Mouse (Mus musculus): ENCODE measurements around the gene Ifngr2. TPM values are rescaled to one million over a fixed set of nuclear protein-coding genes. Genes with fewer than 3 reads are reported as not detected.

Ifngr2 gene
- total RNA-seq, 1 experiment = 7.0 TPM

- peaks cover 4% of the 10 kb centered on the region; the same call in 1 of the 2 replicates for H3K36me3 ChIP-seq (ENCODE audit: control insufficient read depth, insufficient read depth, low read length, poor library complexity, severe bottlenecking)
- no peak overlapping the region for H3K27ac ChIP-seq (ENCODE audit: insufficient read depth, low read depth, low read length, poor library complexity, severe bottlenecking)
- H3K4me3 ChIP-seq (ENCODE audit: insufficient read depth in 1 of 2, low read depth in 1 of 2, low read length in 2 of 2, poor library complexity in 1 of 2, severe bottlenecking in 1 of 2) = no peak overlapping the region
- H3K4me1 ChIP-seq (ENCODE audit: control insufficient read depth in 2 of 2, insufficient read depth in 2 of 2, low read length in 2 of 2, poor library complexity in 1 of 2) = peaks cover 0 to 11% of the 10 kb centered on the region in 2 experiments; a peak in 2 of 4 replicates
- TF ChIP-seq MAFK (IDR thresholded peaks at IDR 0.05; ENCODE audit: insufficient read depth, low read depth, low read length) = no peak
- TF ChIP-seq ZNF384 (IDR thresholded peaks at IDR 0.05; ENCODE audit: low read depth, low read length) = no peak
- no peak for TF ChIP-seq CHD2 (IDR thresholded peaks at IDR 0.05; ENCODE audit: low read depth, low read length)
- no peak for TF ChIP-seq ZC3H11A (IDR thresholded peaks at IDR 0.05; ENCODE audit: borderline replicate concordance, low read depth, low read length)
- no peak for TF ChIP-seq HCFC1 (IDR thresholded peaks at IDR 0.05; ENCODE audit: borderline replicate concordance, insufficient read depth, low read length)
- no peak overlapping the region for H3K9ac ChIP-seq (ENCODE audit: insufficient read depth, low read depth, low read length, poor library complexity, severe bottlenecking)
- no peaks in the 10 kb centered on the region for H3K9me3 ChIP-seq (ENCODE audit: control insufficient read depth, insufficient read depth, low read depth, low read length)
- in situ Hi-C loops (cut with MboI; ENCODE audit: low sequenced_read_pairs in 2 of 2, unreplicated experiment in 2 of 2) = no loop called here
- no peak for DNase-seq (ENCODE audit: low read depth, low spot score)
Measured at GRCm38 (mm10) chr16:91585617-91586016, 38.7 kb downstream of the Ifngr2 start.

- Histone ChIP-seq H3K9ac (ENCODE audit: insufficient read depth, low read depth, low read length, poor library complexity, severe bottlenecking) (no peak overlapping the region), H3K36me3 (ENCODE audit: control insufficient read depth, insufficient read depth, low read length, poor library complexity, severe bottlenecking) (peaks cover 3% of the 10 kb centered on the region; the same call in 1 of the 2 replicates), H3K27ac (ENCODE audit: insufficient read depth, low read depth, low read length, poor library complexity, severe bottlenecking) (no peak overlapping the region), H3K4me3 (ENCODE audit: insufficient read depth in 1 of 2, low read depth in 1 of 2, low read length in 2 of 2, poor library complexity in 1 of 2, severe bottlenecking in 1 of 2) (no peak overlapping the region), H3K9me3 (ENCODE audit: control insufficient read depth, insufficient read depth, low read depth, low read length) (no peaks in the 10 kb centered on the region), H3K4me1 (ENCODE audit: control insufficient read depth in 2 of 2, insufficient read depth in 2 of 2, low read length in 2 of 2, poor library complexity in 1 of 2) (peaks cover 0 to 11% of the 10 kb centered on the region in 2 experiments; a peak in 2 of 4 replicates)
- TF ChIP-seq CHD2 (IDR thresholded peaks at IDR 0.05; ENCODE audit: low read depth, low read length) (no peak), ZNF384 (IDR thresholded peaks at IDR 0.05; ENCODE audit: low read depth, low read length) (no peak)
- no peak for DNase-seq (ENCODE audit: low read depth, low spot score)
- in situ Hi-C loops (cut with MboI; ENCODE audit: low sequenced_read_pairs in 2 of 2, unreplicated experiment in 2 of 2) = no loop called here
Measured at GRCm38 (mm10) chr16:91586244-91586643, 39.4 kb downstream of the Ifngr2 start.

GRCm38 (mm10) chr16:91587730-91588453, 41.0 kb downstream of the Ifngr2 start:
- H3K9me3 ChIP-seq (ENCODE audit: control insufficient read depth, insufficient read depth, low read depth, low read length) = no peaks in the 10 kb centered on the region
- no peak overlapping the region for H3K9ac ChIP-seq (ENCODE audit: insufficient read depth, low read depth, low read length, poor library complexity, severe bottlenecking)
- TF ChIP-seq CHD2 (IDR thresholded peaks at IDR 0.05; ENCODE audit: low read depth, low read length) (no peak), ZNF384 (IDR thresholded peaks at IDR 0.05; ENCODE audit: low read depth, low read length) (no peak)
- no peak overlapping the region for H3K4me3 ChIP-seq (ENCODE audit: insufficient read depth in 1 of 2, low read depth in 1 of 2, low read length in 2 of 2, poor library complexity in 1 of 2, severe bottlenecking in 1 of 2)
- H3K36me3 ChIP-seq (ENCODE audit: control insufficient read depth, insufficient read depth, low read length, poor library complexity, severe bottlenecking) = no peaks in the 10 kb centered on the region; the same call in 1 of the 2 replicates
- in situ Hi-C loops (cut with MboI; ENCODE audit: low sequenced_read_pairs in 2 of 2, unreplicated experiment in 2 of 2) = no loop called here
- H3K27ac ChIP-seq (ENCODE audit: insufficient read depth, low read depth, low read length, poor library complexity, severe bottlenecking) = no peak overlapping the region
- H3K4me1 ChIP-seq (ENCODE audit: control insufficient read depth in 2 of 2, insufficient read depth in 2 of 2, low read length in 2 of 2, poor library complexity in 1 of 2) = peaks cover 0 to 11% of the 10 kb centered on the region in 2 experiments; a peak in 2 of 4 replicates
- peak; percentile 31 for DNase-seq (ENCODE audit: low read depth, low spot score)

GRCm38 (mm10) chr16:91588703-91589102, 41.8 kb downstream of the Ifngr2 start:
- Histone ChIP-seq H3K36me3 (ENCODE audit: control insufficient read depth, insufficient read depth, low read length, poor library complexity, severe bottlenecking) (no peaks in the 10 kb centered on the region; the same call in 1 of the 2 replicates), H3K4me1 (ENCODE audit: control insufficient read depth in 2 of 2, insufficient read depth in 2 of 2, low read length in 2 of 2, poor library complexity in 1 of 2) (peaks cover 0 to 11% of the 10 kb centered on the region in 2 experiments; a peak in 2 of 4 replicates), H3K27ac (ENCODE audit: insufficient read depth, low read depth, low read length, poor library complexity, severe bottlenecking) (no peak overlapping the region), H3K9me3 (ENCODE audit: control insufficient read depth, insufficient read depth, low read depth, low read length) (no peaks in the 10 kb centered on the region), H3K4me3 (ENCODE audit: insufficient read depth in 1 of 2, low read depth in 1 of 2, low read length in 2 of 2, poor library complexity in 1 of 2, severe bottlenecking in 1 of 2) (no peak overlapping the region), H3K9ac (ENCODE audit: insufficient read depth, low read depth, low read length, poor library complexity, severe bottlenecking) (no peak overlapping the region)
- in situ Hi-C loops (cut with MboI; ENCODE audit: low sequenced_read_pairs in 2 of 2, unreplicated experiment in 2 of 2) = no loop called here
- no peak for TF ChIP-seq MAFK (IDR thresholded peaks at IDR 0.05; ENCODE audit: insufficient read depth, low read depth, low read length)
- no peak for TF ChIP-seq ZC3H11A (IDR thresholded peaks at IDR 0.05; ENCODE audit: borderline replicate concordance, low read depth, low read length)
- no peak for TF ChIP-seq CHD2 (IDR thresholded peaks at IDR 0.05; ENCODE audit: low read depth, low read length)
- no peak for TF ChIP-seq ZNF384 (IDR thresholded peaks at IDR 0.05; ENCODE audit: low read depth, low read length)
- TF ChIP-seq HCFC1 (IDR thresholded peaks at IDR 0.05; ENCODE audit: borderline replicate concordance, insufficient read depth, low read length) = no peak
- no peak for DNase-seq (ENCODE audit: low read depth, low spot score)

- in situ Hi-C loops (cut with MboI; ENCODE audit: low sequenced_read_pairs in 2 of 2, unreplicated experiment in 2 of 2) = no loop called here
- DNase-seq (ENCODE audit: low read depth, low spot score) = no peak
- Histone ChIP-seq H3K9ac (ENCODE audit: insufficient read depth, low read depth, low read length, poor library complexity, severe bottlenecking) (no peak overlapping the region), H3K9me3 (ENCODE audit: control insufficient read depth, insufficient read depth, low read depth, low read length) (no peaks in the 10 kb centered on the region), H3K27ac (ENCODE audit: insufficient read depth, low read depth, low read length, poor library complexity, severe bottlenecking) (no peak overlapping the region), H3K36me3 (ENCODE audit: control insufficient read depth, insufficient read depth, low read length, poor library complexity, severe bottlenecking) (peaks cover 3% of the 10 kb centered on the region; the same call in 1 of the 2 replicates), H3K4me3 (ENCODE audit: insufficient read depth in 1 of 2, low read depth in 1 of 2, low read length in 2 of 2, poor library complexity in 1 of 2, severe bottlenecking in 1 of 2) (no peak overlapping the region), H3K4me1 (ENCODE audit: control insufficient read depth in 2 of 2, insufficient read depth in 2 of 2, low read length in 2 of 2, poor library complexity in 1 of 2) (peaks cover 4 to 13% of the 10 kb centered on the region in 2 experiments; a peak in 3 of 4 replicates)
- TF ChIP-seq CHD2 (IDR thresholded peaks at IDR 0.05; ENCODE audit: low read depth, low read length) = no peak
- no peak for TF ChIP-seq MAFK (IDR thresholded peaks at IDR 0.05; ENCODE audit: insufficient read depth, low read depth, low read length)
- TF ChIP-seq ZNF384 (IDR thresholded peaks at IDR 0.05; ENCODE audit: low read depth, low read length) = no peak
- no peak for TF ChIP-seq HCFC1 (IDR thresholded peaks at IDR 0.05; ENCODE audit: borderline replicate concordance, insufficient read depth, low read length)
- TF ChIP-seq ZC3H11A (IDR thresholded peaks at IDR 0.05; ENCODE audit: borderline replicate concordance, low read depth, low read length) = no peak
Measured at GRCm38 (mm10) chr16:91592162-91592561, 45.3 kb downstream of the Ifngr2 start.

All from ES-E14 (cell line).